Mouse (Mus musculus): ENCODE data around the gene Cdc42bpg. TPM values are rescaled to one million over a fixed set of nuclear protein-coding genes. Genes with fewer than 3 reads are reported as not detected.
A peak's percentile ranks its signal among the peaks of the same experiment; 100 is the strongest.

Cdc42bpg gene
- total and polyA plus RNA-seq, 3 experiments: 7.0 to 13.9 (median 11.7) TPM

DNA sequence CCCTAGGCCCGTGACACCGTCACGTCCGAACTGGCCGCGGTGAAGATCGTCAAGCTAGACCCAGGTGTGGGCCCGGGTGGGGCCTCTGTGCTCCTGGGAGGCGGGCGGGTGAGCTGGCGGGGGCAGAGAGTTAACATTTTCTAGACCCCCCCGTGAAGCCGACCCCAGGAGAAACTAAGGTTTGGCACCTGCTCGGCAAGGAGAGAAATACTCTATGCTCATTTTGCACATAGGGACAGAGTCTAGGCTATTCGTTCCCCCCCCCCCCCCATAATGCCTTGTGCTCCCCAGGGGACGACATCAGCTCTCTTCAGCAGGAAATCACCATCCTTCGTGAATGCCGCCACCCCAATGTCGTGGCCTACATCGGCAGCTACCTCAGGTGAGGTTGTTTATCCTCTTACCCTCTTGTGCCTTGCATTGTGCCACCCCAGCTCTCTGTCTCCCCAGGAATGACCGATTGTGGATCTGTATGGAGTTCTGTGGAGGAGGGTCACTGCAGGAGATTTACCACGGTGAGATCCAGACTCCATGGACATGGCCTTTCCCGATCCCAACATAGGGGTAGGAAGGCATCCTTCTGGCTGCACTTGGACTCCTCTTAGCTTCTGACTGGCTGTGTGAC, 35.3 kb downstream of the Cdc42bpg start:
- Histone ChIP-seq H3K27me3 (ENCODE audit: control insufficient read depth, insufficient read depth, low read length) (no peaks in the 10 kb centered on the region), H3K27ac (peak overlapping the region; percentile 92), H3K36me3 (ENCODE audit: control insufficient read depth, insufficient read depth, low read length) (no peaks in the 10 kb centered on the region), H3K4me1 (ENCODE audit: control insufficient read depth, insufficient read depth, low read length) (peaks cover 13% of the 10 kb centered on the region), H3K4me3 (peak overlapping the region; percentile 90), H3K9ac (ENCODE audit: low read depth, low read length) (peak overlapping the region; percentile 73), H3K79me2 (replicated peaks; ENCODE audit: control insufficient read depth, insufficient read depth, low read length) (no peaks in the 10 kb centered on the region)
- 10% methylated on average over 20 of the region's 23 CpGs for WGBS
- TF ChIP-seq EP300 (IDR thresholded peaks at IDR 0.05; ENCODE audit: insufficient read depth, low read depth, low read length) (no peak), POLR2A (IDR thresholded peaks at IDR 0.05; ENCODE audit: insufficient read depth, low read depth, low read length) (no peak), CTCF (IDR thresholded peaks at IDR 0.05) (no peak)
- DNase-seq: peak in 1 of 2 experiments; percentile 43
- intact Hi-C loops (cut with DNase I): loop anchor here (2.0 kb wide), 1 partner anchor 57 kb away; the partner anchor contains the start of gene Rasgrp2

DNA sequence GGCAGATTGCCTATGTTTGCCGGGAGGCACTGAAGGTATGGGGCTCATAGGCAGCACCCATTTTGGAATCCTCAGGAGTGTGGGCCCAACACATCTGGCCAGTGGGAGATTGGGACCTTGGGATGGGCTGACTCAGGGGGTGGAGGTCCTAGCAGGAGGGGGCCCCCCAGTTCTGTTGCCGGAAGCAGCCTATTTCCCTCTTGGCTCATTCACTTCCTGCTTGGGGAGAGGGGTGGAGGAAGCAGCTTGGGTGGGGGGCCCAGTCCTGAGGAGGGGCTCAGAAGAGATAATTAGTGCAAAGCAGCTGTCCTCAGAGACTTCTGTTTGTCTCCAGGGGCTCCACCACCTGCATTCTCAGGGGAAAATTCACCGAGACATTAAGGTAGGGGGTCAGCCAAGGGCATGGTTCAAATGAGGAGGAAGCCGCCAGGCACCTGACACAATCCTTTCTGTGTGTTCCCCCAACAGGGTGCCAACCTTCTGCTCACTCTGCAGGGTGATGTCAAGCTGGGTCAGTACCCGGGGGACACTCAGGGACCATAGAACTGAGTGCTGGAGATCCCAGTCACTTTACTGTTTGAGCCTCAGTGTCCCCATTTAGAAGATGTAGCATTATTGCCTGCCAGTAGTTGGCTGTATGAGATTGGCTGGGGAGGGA, 36.1 kb downstream of the Cdc42bpg start:
- 47% methylated on average over 5 of the region's 5 CpGs for WGBS
- Histone ChIP-seq H3K36me3 (ENCODE audit: control insufficient read depth, insufficient read depth, low read length) (no peaks in the 10 kb centered on the region), H3K9ac (ENCODE audit: low read depth, low read length) (no peak overlapping the region; the same call in 1 of the 2 replicates), H3K79me2 (replicated peaks; ENCODE audit: control insufficient read depth, insufficient read depth, low read length) (no peaks in the 10 kb centered on the region), H3K27me3 (ENCODE audit: control insufficient read depth, insufficient read depth, low read length) (no peaks in the 10 kb centered on the region), H3K27ac (peak overlapping the region; percentile 92), H3K4me3 (peak overlapping the region; percentile 90), H3K4me1 (ENCODE audit: control insufficient read depth, insufficient read depth, low read length) (peaks cover 13% of the 10 kb centered on the region)
- intact Hi-C loops (cut with DNase I): loop anchor here (2.0 kb wide), 1 partner anchor 56 kb away; the partner anchor contains the start of gene Rasgrp2
- TF ChIP-seq EP300 (IDR thresholded peaks at IDR 0.05; ENCODE audit: insufficient read depth, low read depth, low read length) (no peak), CTCF (IDR thresholded peaks at IDR 0.05) (no peak), POLR2A (IDR thresholded peaks at IDR 0.05; ENCODE audit: insufficient read depth, low read depth, low read length) (no peak)
- DNase-seq: peak; percentile 45 to 51

DNA sequence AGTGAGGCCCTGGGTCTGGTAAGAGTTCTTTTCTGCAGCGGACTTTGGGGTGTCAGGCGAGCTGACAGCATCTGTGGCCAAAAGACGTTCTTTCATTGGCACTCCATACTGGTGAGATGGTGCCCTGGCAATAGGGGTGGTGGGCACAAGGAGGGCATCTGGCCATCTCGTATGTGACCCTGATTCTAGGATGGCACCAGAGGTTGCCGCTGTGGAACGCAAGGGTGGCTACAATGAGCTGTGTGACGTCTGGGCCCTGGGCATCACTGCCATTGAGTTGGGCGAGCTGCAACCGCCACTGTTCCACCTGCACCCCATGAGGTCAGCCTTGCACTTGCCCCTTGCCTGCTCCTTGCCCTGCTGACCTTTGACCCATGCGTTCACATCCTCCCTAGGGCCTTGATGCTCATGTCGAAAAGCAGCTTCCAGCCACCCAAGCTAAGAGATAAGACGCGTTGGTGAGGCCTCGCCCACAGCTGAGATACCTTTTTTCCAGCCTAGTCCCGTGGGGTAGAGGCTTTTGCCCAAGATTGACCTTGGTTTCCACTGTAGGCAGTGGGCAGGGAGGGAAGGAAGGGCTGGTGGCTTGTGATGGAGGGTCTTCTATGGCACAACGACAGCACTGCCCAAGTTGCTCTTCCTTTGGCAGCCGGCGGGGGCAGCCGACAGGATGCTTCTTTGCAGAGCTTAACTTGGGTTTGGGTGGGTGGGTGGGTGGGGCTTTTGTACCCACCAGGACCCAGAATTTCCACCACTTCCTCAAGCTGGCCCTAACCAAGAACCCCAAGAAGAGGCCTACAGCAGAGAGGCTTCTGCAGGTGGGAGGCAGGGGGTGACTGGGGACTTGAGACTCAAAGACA, 37.0 kb downstream of the Cdc42bpg start:
- Histone ChIP-seq H3K36me3 (ENCODE audit: control insufficient read depth, insufficient read depth, low read length) (no peaks in the 10 kb centered on the region), H3K4me1 (ENCODE audit: control insufficient read depth, insufficient read depth, low read length) (peaks cover 13% of the 10 kb centered on the region), H3K27ac (no peak overlapping the region; the same call in 1 of the 2 replicates), H3K9ac (ENCODE audit: low read depth, low read length) (no peak overlapping the region; the same call in 1 of the 2 replicates), H3K79me2 (replicated peaks; ENCODE audit: control insufficient read depth, insufficient read depth, low read length) (no peaks in the 10 kb centered on the region), H3K27me3 (ENCODE audit: control insufficient read depth, insufficient read depth, low read length) (no peaks in the 10 kb centered on the region), H3K4me3 (peak overlapping the region; percentile 13)
- 71% methylated on average over 19 of the region's 19 CpGs for WGBS
- peak; percentile 21 for TF ChIP-seq CTCF (IDR thresholded peaks at IDR 0.05)
- TF ChIP-seq EP300 (IDR thresholded peaks at IDR 0.05; ENCODE audit: insufficient read depth, low read depth, low read length): no peak
- no peak for DNase-seq
- intact Hi-C loops (cut with DNase I): loop anchor here (2.0 kb wide), 1 partner anchor 56 kb away; the partner anchor contains the start of gene Rasgrp2

DNA sequence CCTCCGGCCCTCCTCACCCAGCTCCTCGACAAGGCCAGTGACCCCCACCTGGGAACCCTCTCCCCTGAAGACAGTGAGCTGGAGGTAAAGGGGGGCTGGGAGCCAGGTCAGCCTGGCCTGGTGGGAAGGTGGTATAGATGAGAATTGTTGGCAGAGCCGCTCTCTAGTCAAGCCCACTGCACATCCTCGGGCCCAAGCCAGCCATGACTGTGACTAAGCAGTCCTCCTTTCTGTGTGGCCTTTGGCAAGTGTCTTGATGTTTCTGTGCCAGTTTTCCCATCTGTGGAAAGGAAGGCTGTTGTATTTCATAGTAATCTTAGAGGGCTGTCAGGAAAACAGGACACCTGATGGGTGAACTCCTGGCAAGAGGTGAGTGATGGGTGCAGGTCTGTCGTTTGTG, 37.7 kb downstream of the Cdc42bpg start:
- Histone ChIP-seq H3K36me3 (ENCODE audit: control insufficient read depth, insufficient read depth, low read length) (no peaks in the 10 kb centered on the region), H3K9ac (ENCODE audit: low read depth, low read length) (no peak overlapping the region), H3K4me1 (ENCODE audit: control insufficient read depth, insufficient read depth, low read length) (peaks cover 13% of the 10 kb centered on the region), H3K4me3 (no peak overlapping the region), H3K27ac (no peak overlapping the region), H3K27me3 (ENCODE audit: control insufficient read depth, insufficient read depth, low read length) (no peaks in the 10 kb centered on the region), H3K79me2 (replicated peaks; ENCODE audit: control insufficient read depth, insufficient read depth, low read length) (no peaks in the 10 kb centered on the region)
- TF ChIP-seq POLR2A (IDR thresholded peaks at IDR 0.05; ENCODE audit: insufficient read depth, low read depth, low read length) (no peak), CTCF (IDR thresholded peaks at IDR 0.05) (no peak), EP300 (IDR thresholded peaks at IDR 0.05; ENCODE audit: insufficient read depth, low read depth, low read length) (no peak)
- 78% methylated on average over 5 of the region's 5 CpGs for WGBS
- no peak for DNase-seq
- intact Hi-C loops (cut with DNase I): loop anchor here (2.0 kb wide), 2 partner anchors 17 to 55 kb away; partner anchors contain the start of gene Rasgrp2

DNA sequence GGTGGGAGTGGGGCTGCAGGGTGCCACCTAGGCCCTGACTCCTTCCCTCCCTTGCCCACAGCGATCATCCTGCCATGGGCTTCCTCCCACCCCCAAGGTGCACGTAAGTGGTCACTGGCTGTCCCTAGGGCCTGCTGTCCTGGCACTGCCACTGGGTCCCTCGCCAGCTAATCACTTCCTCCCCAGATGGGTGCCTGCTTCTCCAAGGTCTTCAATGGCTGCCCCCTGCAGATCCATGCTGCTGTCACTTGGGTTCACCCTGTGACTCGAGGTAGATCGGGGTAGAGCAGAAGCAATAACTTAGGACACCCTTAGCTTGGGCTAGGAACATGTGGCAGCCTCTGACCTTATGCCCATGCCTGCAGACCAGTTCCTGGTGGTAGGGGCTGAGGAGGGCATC, 39.8 kb downstream of the Cdc42bpg start:
- no peaks in the 10 kb centered on the region for H3K36me3 ChIP-seq (ENCODE audit: control insufficient read depth, insufficient read depth, low read length)
- H3K27me3 ChIP-seq (ENCODE audit: control insufficient read depth, insufficient read depth, low read length): no peaks in the 10 kb centered on the region

More for the DNA sequence above, 39.8 kb downstream of the Cdc42bpg start:
- no peak overlapping the region for H3K27ac ChIP-seq
- TF ChIP-seq CTCF (IDR thresholded peaks at IDR 0.05) (no peak), POLR2A (IDR thresholded peaks at IDR 0.05; ENCODE audit: insufficient read depth, low read depth, low read length) (no peak), EP300 (IDR thresholded peaks at IDR 0.05; ENCODE audit: insufficient read depth, low read depth, low read length) (no peak)
- no peak overlapping the region for H3K4me3 ChIP-seq
- H3K79me2 ChIP-seq (replicated peaks; ENCODE audit: control insufficient read depth, insufficient read depth, low read length): no peaks in the 10 kb centered on the region
- intact Hi-C loops (cut with DNase I): no loop called here
- WGBS: 73% methylated on average over 5 of the region's 5 CpGs
- DNase-seq: no peak
- H3K4me1 ChIP-seq (ENCODE audit: control insufficient read depth, insufficient read depth, low read length): peaks cover 11% of the 10 kb centered on the region
- no peak overlapping the region for H3K9ac ChIP-seq (ENCODE audit: low read depth, low read length)
